Mouse (Mus musculus): Measurements from ENCODE around the gene Sytl3.

Sytl3 gene

DNA sequence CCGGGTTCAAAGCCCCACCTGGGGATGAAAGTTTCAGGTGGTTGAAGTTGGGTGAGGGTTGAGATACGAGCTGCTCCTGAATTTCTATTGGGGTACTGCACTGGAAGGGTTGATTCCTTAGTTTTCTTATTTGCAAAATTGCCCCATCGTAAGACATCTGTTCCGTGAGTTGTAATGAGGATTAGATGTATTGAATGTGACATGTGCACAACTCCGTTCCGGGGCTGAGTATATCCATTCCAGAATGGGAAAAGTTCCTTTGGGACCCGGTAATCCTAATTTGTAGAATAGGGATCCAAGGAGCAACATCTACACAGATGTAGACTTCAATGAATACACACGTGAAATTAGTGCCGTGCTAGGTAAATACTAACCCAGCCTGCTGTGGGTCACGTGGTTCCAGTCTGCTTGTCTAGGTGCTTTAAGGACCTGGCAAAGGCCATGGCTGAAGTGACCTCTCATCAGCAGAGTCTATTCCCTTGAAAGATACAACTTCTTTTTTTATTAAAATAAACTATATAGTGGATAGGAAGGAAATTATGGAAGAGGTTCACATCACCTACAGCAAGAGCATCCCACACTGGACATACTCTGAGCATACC is 125.0 kb downstream of the Sytl3 start:
- no peak for TF ChIP-seq GATA4 (IDR thresholded peaks at IDR 0.05; ENCODE audit: insufficient replicate concordance, low read length)

DNA sequence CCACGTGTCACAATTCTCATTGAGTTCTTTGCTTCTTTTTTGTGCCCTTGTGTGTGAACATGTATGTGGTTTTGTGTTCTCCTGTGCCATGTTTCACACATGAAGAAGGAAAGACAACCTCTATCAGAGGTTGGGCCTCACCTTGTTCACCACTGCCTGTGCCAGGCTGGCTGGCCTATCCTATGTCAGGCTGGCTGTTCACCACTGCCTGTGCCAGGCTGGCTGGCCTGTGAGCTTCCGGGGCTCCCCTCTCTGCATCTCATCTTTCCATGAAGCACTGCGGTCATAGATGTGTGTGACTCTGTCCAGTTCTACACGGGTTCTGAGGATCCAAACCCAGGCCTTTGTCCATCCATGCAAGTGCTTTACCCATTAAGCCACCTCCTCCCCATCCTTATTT is 128.3 kb downstream of the Sytl3 start:
- no peak for TF ChIP-seq GATA4 (IDR thresholded peaks at IDR 0.05; ENCODE audit: insufficient replicate concordance, low read length)

All from liver, adult (tissue).